9 mouse cellular contexts compared by ENCODE assay signal in the genomic region with DNA sequence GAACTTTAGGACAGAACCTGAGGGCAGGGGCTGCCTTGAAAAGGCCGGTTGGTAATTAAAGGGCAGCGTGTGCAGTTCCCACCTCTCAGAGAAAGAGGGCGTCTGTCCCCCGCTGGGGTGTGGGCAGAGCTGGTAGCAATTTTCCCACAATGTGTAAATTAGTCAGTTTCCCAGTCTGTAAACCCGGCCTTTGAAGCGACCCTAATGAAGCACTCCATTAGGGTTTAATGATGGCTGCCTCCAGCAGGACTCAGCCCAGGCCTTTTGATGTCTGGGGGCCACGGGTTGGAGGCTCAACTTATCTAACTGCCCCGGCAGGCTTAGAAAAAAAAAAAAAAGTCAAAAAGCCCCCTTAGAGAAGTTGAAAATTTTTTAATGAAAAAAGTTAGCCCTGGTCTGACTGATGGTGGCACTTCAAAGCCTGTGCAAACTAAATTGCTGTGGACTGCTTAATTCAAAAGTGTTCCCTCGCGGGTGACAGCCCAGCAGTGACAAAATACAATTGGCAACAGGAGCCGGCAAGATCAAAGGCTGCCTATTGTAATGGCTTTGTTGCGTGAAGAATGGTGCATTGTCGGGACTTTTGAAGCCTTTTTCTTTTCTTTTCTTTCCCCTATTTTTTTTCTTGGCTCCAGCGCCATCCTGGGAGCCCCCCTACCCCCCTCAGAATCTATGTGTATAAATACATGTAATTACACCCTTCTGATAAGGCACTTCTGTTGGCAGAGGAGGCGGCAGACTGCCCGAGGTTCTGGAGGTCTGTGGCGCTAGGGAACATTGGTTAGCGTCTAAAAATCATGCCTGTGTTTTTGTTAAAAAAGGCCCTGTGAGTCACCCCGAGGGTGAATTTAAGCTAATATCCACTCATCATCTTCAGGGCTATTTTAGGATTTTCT.
DNase-seq lines count a peak whose midpoint lies in the region; TF ChIP-seq lines count a peak whose summit lies in the region.
"Had no signal": no experiment of that assay in that cellular context is flagged by ENCODE, and none has a peak within 500 bp of the region (broad histone marks: within the 10 kb centered on the region; RNA-seq: fewer than 3 reads in every experiment).

No protein-coding gene starts in this region.

- no peaks in the 10 kb centered on the region for H3K79me2 ChIP-seq in myocyte (ENCODE audit: control insufficient read depth, insufficient read depth)

- no peak overlapping the region for H3ac ChIP-seq in myocyte (ENCODE audit: control insufficient read depth, insufficient read length)

- peak overlapping the region; percentile 30 for H3K4me2 ChIP-seq in myocyte (ENCODE audit: low read depth)

- peaks cover 5% of the 10 kb centered on the region for H3K27me3 ChIP-seq in myocyte (ENCODE audit: control insufficient read depth, insufficient read depth, insufficient read length)

- DNase-seq in left cerebral cortex, postnatal 14 days (ENCODE audit: low spot score in 2 of 2), result peak; percentile 17 to 30
- DNase-seq in left cerebral cortex, postnatal 36 days (ENCODE audit: low spot score in 2 of 2), result no peak
- peak; percentile 54 for DNase-seq in embryo, embryonic 11.5 days (ENCODE audit: low read depth, low spot score)
- DNase-seq in frontal cortex, postnatal 14 days (ENCODE audit: low spot score in 2 of 2), result peak; percentile 9 to 19
- DNase-seq in cerebellum, adult 9-10 months, result no peak
- DNase-seq in cerebellum, postnatal 36 days, result no peak
- no peak for DNase-seq in lung, postnatal 14 days
- DNase-seq: thymus, postnatal 4 days had no signal

- no peak for TF ChIP-seq POLR2A in myocyte (IDR thresholded peaks at IDR 0.05; ENCODE audit: insufficient read length, low read depth)

- intact Hi-C loops in left cerebral cortex, postnatal 14 days (cut with DNase I), result loop anchor here (2.0 kb wide), 1 partner anchor 47 kb away; no protein-coding TSS in a partner anchor
- intact Hi-C loops in left cerebral cortex, postnatal 36 days (cut with DNase I), result no loop called here

- H3K36me3 ChIP-seq in myocyte (ENCODE audit: control insufficient read depth, insufficient read depth), result no peaks in the 10 kb centered on the region

- no peak overlapping the region for H3K4me3 ChIP-seq in myocyte

TF ChIP-seq in myocyte, 11 proteins besides CTCF, POLR2A, EP300 and RAD21:
- no peak for TF ChIP-seq TCF12 (IDR thresholded peaks at IDR 0.05; ENCODE audit: insufficient read depth, poor library complexity, severe bottlenecking)
- TF ChIP-seq POLR2AphosphoS2 (IDR thresholded peaks at IDR 0.05; ENCODE audit: insufficient read length, low read depth), result no peak
- TF ChIP-seq CEBPB (IDR thresholded peaks at IDR 0.05; ENCODE audit: insufficient read depth, poor library complexity, severe bottlenecking), result no peak
- TF ChIP-seq REST (IDR thresholded peaks at IDR 0.05; ENCODE audit: insufficient read depth, insufficient read length), result no peak
- TF ChIP-seq TCF3 (IDR thresholded peaks at IDR 0.05; ENCODE audit: insufficient read length, low read depth), result no peak
- no peak for TF ChIP-seq MYOG (IDR thresholded peaks at IDR 0.05; ENCODE audit: control insufficient read depth in 1 of 3, insufficient read depth in 1 of 3, insufficient read length in 2 of 3, low read depth in 2 of 3)
- no peak for TF ChIP-seq E2F4 (IDR thresholded peaks at IDR 0.05; ENCODE audit: insufficient read depth)

Comparison
In these comparisons a context has a peak if more than half of its experiments do, and no peak if none do; other contexts are left out.
1. DNase-seq: peak in left cerebral cortex, postnatal 14 days (2 of 2), embryo, embryonic 11.5 days (single experiment) and frontal cortex, postnatal 14 days (2 of 2); none in left cerebral cortex, postnatal 36 days (0 of 2), cerebellum, adult 9-10 months (single experiment), cerebellum, postnatal 36 days (0 of 2) and lung, postnatal 14 days (single experiment).